Mouse (Mus musculus) gastrocnemius, postnatal 36 days (tissue): ENCODE measurements around the gene Itga11. TPM values are rescaled to one million over a fixed set of nuclear protein-coding genes. Genes with fewer than 3 reads are reported as not detected.
A peak's percentile ranks its signal among the peaks of the same experiment; 100 is the strongest.
"Not testable (repeated sequence)": the region's sequence is repeated elsewhere in the genome, so short reads cannot be mapped to it uniquely, and the experiment has no call there.

Experiments used
- DNase-seq, 2 experiments: peaks; one replicate each; pipeline ENCODE4 v3.0.0; 2022
- intact Hi-C: fragments of 180-260 bp; cut with DNase I; formaldehyde crosslinking; loops from one replicate; pipeline ENCODE4 v1.15.1; 2025
- total RNA-seq, 2 experiments: library from RNA; stranded (reverse); gene quantifications; 2 replicates each; pipeline ENCODE4 v1.2.3; 2021

Itga11 gene
- total RNA-seq, 2 experiments from 2014 or later: 3.2 to 3.3 TPM

DNA sequence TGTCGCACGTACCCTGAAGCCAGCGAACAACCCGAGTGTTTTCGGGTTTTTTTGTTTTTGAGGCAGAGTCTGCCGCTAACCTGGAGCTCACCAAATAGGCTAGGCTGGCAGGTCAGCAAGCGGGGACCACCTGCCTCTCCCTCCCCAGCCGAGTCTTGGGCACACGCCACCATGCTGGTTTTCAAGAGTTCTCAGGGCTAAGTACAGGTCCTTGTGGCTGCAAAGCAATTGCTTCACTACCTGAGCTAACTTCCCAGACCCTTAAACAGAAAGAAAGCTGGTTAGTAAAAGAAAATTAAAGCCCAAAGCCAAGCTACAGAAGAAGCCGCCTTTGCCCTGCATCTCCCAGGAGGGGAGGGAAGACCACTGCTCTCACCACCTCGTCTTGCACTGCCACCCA is 72.8 kb downstream of the Itga11 start:
- intact Hi-C loops: no loop called here
- DNase-seq: no peak

DNA sequence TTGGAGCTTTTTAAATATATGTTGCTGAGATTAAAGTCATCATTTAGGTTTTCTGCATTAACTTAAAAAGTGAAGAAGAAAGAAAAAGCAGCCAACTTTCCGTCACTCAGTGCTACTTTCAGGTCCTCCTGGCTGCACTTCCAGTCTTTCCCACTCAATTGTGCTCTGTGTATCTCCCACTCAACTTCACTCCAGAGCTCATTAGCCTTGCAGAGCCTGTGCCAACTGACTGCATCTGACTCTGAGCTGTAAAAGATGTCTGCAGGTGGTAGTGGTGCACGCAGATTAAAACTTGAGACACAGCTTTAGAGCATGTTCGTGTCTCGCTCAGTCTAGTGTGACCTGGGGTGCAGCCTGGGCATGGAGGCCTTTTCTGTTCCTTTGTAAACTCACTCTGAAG is 80.7 kb downstream of the Itga11 start:
- no peak for DNase-seq
- intact Hi-C loops: no loop called here

DNA sequence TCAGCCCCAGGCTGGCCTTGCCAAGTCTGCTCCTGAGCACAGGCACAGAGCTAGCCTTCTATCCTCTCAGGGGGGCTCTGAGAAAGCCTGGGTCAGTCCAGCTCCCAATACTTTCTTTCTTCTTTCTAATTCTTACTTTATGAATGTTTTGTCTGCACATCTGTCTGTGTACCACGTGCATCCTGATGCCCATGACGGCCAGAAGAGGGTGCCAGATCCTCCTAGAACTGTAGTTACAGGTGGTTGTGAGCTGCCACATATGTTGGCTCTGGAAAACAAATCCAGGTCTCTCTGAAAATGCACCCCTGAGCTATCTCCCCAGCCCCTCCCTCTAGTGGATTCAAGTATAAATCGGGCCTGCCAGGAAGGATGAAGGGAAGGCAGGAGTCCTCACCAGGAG is 82.0 kb downstream of the Itga11 start:
- DNase-seq: no peak
- intact Hi-C loops: no loop called here

DNA sequence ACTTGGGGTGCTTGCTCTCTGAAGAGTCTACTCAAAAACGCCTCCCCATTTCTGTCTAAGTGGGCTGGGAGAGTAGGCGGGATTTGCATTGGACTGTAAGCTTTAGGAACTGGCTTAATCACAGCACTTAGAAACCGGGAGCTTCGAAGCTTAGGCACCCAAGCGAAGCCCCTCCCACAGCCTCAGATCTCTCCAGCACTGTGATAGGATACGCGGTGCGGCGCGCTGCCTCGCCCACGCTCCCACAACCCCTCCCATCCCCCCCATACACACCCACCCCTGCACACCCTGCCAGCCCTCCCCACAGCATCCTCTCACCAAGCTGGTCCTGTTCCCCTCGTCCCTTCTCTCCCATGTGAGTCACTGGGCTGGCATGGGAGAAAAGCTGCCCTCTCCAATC is 85.9 kb downstream of the Itga11 start:
- intact Hi-C loops: no loop called here

DNA sequence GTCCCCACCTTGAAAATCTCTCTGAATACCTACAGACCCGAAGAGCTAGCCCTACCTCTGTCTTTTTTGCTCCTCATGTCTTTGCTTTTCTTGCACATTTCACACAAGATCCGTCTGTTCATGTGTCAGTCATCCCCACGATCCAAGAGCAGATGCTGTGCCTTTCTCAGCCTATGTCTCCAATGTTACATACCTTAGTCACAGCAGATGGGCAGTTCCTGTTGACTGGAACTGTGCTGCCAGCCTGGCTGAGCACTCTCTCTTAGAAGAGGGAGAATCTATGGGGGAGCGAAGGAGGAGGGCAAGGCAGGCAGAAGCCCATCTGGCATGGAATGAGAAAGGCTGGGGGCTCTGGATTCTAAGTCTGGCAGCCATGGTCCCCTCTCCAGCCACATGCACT is 87.7 kb downstream of the Itga11 start:
- DNase-seq: no peak
- intact Hi-C loops: no loop called here

More for the DNA sequence above, 85.9 kb downstream of the Itga11 start:
- no peak for DNase-seq

DNA sequence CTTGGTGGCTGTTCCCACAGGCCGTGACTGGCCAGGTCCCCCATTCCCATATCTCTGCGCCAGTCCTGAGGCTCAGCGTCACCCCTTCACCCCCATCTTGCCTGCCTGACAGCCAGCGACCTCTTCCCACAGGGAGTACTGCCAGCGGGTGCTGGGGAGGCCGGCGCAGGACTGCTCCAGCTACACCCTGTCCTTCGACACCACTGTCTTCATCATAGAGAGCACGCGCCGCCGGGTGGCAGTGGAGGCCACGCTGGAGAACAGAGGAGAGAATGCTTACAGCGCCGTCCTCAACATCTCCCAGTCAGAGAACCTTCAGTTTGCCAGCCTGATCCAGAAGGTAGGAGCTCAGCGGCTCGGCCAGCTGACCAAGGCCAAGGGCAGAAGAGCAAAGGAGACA is 89.8 kb downstream of the Itga11 start:
- DNase-seq: no peak
- intact Hi-C loops: no loop called here

DNA sequence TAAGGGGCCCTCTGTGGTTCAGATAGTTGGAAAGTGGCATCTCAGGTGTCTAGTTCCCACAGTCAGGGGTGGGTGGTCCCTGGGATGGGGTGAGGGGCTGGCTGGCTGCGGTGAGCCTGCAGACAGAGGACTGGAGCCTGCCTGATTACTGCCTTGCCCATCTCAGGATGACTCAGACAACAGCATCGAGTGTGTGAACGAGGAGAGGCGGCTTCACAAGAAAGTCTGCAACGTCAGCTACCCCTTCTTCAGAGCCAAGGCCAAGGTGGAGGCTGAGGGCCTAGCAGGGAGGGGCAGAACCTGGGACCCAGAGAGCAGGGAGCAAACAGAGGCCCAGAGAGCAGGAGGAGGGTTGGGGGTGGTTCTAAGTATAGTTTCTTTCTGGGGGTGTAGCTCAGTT is 90.7 kb downstream of the Itga11 start:
- intact Hi-C loops: no loop called here
- DNase-seq: no peak

DNA sequence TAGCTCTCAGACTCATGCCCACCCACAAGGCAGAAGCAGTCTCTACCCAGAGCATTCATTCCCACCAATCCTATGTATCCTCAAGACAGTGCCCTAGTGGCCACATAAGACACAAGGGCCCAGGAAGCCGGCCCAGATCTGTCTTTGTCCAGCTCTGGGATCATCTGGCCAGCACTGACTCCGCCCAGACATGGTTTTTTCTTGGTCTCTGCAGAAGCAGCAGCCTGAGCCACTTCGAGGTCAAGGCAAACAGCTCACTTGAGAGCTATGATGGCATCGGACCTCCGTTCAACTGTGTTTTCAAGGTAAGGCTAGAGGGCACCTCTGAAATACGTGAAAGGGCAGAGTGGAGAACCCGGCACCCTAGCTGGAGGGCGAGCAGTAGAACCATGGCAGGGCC is 95.1 kb downstream of the Itga11 start:
- DNase-seq: no peak
- intact Hi-C loops: no loop called here

DNA sequence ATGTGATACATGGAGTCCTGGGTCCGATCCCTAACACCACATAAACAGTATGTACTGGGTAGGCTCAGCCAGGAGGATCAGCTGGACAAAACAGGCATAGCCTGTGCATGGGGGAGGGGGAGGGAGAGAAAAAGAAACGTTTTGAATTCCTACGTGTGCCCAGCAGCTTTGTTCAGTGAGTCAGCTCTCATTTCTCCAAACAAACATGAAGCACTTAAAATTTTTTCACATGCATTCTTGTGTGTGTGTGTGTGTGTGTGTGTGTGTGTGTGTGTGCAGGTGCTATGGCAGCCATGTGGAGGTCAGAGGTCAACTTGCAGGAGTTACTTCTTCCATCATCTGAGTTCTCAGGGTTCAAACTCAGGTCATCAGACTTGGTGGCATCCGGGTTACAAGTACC is 97.8 kb downstream of the Itga11 start:
- no peak for DNase-seq
- intact Hi-C loops: loop anchor here (5.0 kb wide), 4 partner anchors 58 to 488 kb away; no protein-coding TSS in a partner anchor

DNA sequence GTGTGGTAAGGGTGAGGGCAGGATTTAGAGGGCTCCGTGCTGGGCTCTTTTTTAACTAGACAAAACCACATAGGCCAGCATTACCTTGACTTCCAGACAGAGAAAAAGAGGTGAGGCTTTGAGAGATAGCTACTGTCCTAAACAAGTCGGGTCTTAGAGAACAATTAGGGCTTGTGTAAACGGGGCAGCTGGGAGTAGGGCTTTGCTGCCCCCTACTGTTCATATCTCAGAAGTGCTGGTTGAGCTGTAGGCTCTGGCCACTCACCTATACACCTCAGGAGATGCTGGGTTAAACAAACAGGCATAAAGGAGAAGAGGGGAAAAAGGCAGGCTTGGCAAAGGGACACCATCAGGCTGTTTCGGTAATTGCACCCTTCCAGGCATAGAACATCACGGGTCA is 99.8 kb downstream of the Itga11 start:
- intact Hi-C loops: loop anchor here (1.0 to 5.0 kb wide), 5 partner anchors 33 to 490 kb away; no protein-coding TSS in a partner anchor
- DNase-seq: peak in 1 of 2 experiments; percentile 25

DNA sequence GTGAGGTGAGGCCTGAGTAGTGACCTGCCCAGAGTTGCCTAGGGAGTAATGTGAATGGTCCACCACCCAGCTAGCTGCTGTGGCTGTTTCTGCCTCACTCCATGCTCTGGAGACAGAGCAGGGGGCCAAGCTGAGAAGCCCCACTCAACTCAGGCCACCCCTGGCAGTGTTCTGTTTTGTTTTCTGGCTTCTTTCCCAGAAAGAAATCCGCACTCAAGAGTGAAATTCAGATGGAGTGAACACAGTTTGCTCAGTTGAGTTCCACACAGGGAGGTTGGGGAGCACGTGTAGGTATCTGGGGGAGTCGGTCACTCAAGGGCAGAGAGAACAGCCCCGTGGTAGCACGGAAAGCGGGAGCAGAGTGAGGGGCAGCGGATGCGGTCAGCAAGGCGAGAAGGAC is 101.1 kb downstream of the Itga11 start:
- DNase-seq: no peak
- intact Hi-C loops: loop anchor here (5.0 kb wide), 4 partner anchors 61 to 491 kb away; no protein-coding TSS in a partner anchor

DNA sequence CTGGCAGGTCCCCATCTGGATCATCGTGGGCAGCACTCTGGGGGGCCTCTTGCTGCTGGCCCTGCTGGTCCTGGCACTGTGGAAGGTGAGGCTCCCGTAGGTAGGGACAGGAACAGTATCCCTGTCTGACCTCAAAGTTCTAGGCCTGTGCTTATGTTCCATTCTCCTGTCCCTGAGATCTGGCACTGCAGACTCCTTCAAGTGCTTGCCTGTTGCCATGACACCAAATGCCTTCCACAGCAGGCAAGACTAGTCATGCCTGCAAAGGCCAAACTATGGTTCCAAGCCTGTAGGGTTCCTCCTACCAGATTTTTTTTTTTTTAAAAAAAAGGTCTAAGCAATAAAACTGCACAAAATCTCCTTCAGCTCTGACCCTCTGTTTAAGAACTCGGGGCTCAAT is 104.3 kb downstream of the Itga11 start:
- intact Hi-C loops: loop anchor here (5.0 kb wide), 1 partner anchor 45 kb away; no protein-coding TSS in a partner anchor
- no peak for DNase-seq

DNA sequence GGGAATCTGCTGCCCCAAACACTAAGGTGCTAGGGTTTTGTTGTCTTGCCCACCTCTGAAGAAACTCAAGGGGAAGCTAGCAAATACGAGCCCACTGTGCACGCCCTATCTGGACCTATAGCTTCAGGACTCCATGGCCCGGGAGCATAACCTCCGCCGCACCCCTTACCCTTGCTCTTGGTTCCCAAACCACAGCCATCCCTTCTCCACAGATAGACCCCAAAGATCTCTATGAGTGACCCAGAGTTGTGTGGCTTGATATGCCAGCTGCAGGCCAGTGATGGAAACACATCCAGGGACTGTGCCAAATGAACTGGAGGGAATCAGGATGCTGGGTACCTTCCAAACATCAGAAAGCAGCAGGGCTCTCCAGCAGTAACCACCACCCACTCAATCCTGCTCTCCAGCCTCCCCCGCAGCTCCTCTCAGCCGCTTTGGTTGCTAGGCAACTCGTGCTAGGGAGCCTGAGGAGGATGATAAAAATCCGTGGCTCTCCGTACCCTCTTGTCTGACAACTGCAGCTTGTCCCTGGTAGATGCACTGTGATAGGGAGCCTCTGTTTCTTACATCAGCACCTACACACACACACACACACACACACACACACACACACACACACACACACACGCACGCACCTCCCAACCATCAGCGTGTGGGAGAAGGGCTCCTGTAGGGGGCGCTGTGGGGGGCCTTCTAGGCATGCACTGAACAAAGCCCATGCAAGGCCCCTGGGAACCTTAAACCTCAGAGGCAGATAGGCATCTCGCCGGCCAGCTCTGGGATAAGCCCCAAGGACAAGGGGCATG is 105.6 kb downstream of the Itga11 start:
- no peak for DNase-seq
- intact Hi-C loops: loop anchor here (5.0 kb wide), 1 partner anchor 44 kb away; no protein-coding TSS in a partner anchor

DNA sequence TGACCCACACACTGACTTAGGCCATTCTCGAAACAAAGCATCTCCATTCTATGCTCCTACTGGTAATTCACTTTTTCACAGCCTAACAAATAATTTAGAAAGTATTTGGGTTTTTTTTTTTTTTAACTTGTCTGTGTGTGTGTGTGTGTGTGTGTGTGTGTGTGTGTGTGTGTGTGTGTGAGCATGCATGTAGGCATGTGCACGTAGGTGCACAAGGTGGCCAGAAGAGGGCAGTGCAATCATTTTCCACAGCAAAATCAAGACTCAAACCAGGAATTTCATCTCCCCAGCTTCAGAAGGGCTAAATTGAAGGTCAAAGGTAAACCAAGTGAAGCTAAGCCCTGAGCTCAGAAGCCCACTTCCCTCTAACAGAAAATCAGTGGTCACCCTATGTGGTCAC is 106.6 kb downstream of the Itga11 start:
- intact Hi-C loops: loop anchor here (5.0 kb wide), 1 partner anchor 43 kb away; no protein-coding TSS in a partner anchor
- DNase-seq: no peak

DNA sequence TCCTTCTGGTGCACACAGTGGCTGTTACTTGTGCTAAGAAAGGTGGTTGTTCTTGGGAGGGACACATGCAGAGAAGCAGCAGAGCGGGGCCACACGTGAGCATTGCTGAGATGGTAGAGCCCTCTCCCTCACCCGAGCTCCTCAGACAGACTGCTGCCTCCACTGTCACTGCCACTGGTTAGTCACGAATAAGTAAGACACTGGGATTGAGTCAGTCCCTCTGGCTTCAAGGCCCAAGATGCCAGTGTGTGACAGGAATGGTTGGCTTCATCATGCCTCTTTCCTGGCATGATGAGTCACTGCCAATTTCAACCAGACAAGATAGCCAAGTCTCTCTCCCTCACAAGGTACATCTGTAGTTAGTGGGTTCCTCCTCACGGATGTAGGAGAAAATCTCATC is 109.1 kb downstream of the Itga11 start:
- intact Hi-C loops: no loop called here
- DNase-seq: no peak

DNA sequence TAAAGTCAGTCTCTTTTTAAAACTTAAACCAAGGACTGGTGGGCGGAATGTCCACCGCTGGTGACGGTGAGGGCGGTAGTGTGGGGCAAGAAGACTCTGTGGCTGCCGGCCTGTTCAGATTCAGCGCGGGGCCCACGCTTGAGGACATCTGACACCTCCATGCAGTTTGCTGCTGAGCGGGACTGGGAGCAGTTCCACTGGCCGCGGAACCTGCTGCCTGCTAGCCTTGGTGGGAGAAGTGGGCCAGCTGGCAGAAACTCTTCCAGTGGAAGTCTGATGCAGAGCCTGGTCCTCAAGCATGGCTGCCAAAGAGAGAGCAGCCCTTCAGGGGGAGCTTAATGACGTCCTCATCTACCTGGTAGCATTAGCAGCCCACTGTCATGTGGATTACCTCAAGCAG is 112.2 kb downstream of the Itga11 start:
- no peak for DNase-seq
- intact Hi-C loops: no loop called here

DNA sequence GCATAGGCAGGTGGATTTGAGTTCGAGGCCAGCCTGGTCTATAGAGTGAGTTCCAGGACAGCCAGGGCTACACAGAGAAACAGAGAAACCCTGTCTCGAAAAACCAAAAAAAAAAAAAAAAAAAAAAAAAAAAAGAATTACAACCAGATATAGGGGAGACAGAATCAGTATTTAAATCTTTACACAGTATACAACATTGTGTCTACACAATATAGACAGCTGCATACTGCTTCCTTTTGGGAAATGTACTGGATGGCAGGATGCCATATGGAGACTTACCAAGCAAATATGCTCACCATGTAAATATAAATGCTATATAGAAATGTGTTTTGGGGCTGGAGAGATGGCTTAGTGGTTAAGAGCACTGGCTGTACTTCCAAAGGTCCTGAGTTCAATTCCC is 121.6 kb downstream of the Itga11 start:
- DNase-seq, intact Hi-C loops: not testable (repeated sequence)

DNA sequence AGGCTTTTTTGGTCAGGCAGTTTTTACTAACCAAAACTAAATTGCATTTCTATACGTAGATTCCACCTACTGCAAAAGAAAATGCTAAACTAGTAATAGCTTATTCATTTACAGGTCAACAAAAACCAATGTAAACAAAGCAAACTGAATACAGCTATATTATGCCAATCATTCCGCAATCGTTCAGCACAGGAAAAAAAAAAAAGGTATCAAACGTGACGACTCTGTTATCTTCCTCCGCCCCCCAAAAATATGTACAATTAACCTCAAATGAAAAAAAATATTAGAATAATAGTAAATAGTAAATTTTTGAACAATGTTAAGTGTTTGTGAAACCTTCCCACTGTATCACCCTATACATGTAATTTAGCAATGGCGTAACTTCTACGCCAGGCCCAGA is 132.5 kb downstream of the Itga11 start:
- no peak for DNase-seq
- intact Hi-C loops: no loop called here

DNA sequence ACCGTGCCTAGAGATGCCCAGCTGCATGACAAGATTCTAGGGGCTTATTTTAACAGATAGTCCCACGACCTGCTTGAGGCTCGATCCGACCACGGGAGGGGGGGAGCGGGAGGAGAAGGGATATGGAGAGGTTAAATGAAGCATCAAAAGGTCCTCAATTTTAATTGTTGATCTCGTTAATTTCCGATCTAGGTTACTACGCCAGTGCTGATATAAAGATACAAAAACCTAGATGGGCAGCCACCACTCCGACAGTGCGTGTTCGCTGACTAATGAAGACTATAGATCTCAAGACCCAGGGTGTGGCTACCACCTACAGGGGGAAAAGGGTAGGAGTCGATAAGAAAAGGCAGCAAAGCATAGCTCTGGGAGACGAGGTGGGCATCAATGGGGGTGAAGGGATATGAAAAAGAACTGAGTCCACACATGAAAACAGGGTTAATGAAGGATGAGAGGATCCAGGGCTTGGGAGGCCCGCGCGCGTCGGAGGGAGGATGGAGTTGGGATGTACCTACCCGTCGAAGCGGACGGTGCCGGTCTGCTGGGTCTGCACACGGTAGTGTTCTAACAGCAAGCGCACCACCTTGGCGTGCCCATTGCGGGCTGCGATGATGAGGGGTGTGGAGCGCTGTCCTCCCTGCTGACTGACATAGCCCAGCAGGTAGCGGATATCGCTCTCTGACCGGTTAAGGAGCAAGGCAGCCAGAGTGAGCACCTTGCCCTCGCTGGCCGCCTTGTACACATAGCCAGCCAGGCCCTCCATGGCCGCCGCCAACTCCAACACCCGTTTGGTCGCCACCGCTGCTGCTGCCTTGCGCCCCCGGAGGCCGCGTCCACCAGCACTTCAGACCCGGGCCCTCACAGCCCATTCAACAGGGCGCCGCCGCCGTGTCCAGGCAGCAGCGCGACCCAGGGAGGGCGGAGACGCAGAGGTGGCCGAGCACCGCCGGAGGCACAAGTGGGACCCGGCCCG is 133.2 kb downstream of the Itga11 start:
- DNase-seq: no peak
- intact Hi-C loops: no loop called here

DNA sequence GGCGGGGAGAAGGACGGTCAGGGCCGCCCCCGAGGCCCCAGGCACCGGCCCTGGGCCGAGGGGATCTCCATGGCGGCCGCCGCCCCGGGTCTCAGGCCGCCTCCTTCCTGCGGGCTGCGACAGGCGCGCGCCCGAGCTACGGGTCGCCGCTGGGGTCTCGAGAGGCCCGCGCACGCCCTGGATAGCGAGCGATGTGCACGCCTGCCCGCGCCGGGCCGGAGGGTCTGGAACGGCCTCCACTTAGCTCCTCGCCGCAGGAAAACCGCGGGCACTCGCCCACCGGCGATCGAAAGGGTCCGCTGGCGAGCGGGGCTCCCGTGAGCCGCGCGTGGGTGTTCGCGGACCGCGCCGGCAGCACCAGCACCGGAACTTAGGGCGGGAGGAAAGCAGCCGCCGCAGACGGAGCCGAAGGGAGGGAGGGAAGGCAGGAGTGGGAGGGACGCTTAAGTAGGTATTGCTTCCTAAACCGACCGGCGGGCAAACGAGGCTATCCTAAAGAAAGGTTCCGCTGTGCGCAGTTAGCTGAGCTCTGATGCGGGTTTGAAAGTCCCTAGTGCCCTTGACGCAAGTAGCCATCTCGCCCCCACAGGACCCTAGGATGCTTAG is 134.0 kb downstream of the Itga11 start, which contains the start of gene Fem1b:
TSS of gene Fem1b (minus strand) at position 419 of the 606 bp plus-strand sequence.
- DNase-seq: peak; percentile 83 to 90
- intact Hi-C loops: no loop called here
